Mouse (Mus musculus) kidney, postnatal 14 days (tissue): Measurements from ENCODE around the gene Cd69.
A peak's percentile ranks its signal among the peaks of the same experiment; 100 is the strongest.

Experiments
- DNase-seq: peaks from one replicate; pipeline ENCODE4 v3.0.0; 2022; ENCODE audit warnings: mixed read lengths

Cd69 gene

GRCm38 (mm10) chr6:129275220-129275619, at the start of gene Cd69:
Gene Cd69 (minus strand): TSS chr6:129275436.
- DNase-seq: no peak

DNA sequence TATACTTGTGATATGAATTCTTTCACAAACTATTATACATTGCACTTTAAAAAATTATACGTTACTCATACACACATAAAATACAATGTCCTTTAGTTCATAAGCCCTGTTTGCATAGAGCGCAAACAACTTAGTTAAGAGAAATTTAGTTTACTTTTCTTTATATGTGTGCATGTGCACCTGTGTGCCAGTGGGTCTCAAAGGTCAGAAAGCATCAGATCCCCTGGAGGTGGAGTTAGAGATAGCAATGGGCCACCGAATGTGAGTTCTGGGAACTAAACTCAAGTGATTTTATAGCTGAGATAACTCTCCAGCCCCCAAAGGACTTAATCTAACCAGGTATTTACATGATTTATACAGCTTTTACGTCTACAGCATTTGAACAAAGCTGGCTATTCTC, 44.1 kb upstream of the Cd69 start:
- DNase-seq: no peak

DNA sequence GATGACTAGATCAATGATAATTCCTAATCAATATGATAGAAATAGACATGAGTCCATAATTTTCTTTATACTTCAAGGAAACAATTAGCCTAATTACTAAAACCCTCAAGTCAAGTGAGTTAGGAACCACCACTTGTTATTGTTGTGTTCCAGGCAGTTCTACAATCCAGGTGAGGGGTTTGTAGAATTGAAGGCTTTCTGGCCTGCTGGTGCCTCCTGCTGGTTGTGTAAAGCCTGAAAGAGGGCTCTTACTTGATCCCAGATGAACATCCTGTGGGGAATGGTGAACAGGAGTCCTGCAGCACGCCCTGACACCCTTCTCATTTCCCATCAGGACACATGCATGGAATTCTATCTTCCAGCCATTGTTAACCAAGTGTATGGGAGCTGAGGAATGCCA, 43.2 kb upstream of the Cd69 start:
- DNase-seq: no peak

DNA sequence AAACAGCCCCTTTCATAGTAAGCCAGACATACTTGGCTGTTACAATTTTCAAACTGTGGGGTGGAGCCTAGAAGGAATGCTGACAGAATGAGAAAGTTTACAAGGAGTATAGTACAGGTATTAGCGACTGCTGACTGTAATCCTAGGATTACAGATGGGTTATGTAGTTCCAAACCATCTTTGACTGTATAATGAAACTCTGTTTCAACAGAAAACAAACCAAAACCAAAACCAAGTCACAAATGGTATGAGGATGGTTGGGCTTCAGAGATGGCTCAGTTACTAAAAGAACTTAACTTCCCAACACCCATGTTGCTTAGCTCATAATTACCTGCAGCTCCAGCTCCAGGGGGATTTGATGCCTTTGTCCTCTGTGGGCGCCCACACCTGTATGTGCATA, 41.2 kb upstream of the Cd69 start:
- no peak for DNase-seq

DNA sequence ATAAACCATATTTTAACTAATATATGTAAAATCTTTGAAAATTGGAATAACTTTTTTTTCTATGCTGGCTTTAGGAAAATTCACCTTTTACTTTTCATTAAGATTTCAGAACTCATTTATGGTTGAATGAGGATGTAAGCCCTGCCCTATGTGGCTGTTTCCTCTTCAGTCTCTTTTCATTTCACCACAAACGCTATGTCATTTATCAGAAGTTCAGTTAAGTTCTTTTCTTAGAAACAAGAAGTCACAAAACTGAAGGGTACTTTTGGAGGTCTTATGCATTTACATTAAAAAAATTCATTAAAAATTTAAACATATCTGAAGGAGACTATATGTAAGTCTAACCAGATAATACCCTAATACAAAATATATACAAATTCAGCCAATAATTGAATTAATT, 40.5 kb upstream of the Cd69 start:
- DNase-seq: no peak

DNA sequence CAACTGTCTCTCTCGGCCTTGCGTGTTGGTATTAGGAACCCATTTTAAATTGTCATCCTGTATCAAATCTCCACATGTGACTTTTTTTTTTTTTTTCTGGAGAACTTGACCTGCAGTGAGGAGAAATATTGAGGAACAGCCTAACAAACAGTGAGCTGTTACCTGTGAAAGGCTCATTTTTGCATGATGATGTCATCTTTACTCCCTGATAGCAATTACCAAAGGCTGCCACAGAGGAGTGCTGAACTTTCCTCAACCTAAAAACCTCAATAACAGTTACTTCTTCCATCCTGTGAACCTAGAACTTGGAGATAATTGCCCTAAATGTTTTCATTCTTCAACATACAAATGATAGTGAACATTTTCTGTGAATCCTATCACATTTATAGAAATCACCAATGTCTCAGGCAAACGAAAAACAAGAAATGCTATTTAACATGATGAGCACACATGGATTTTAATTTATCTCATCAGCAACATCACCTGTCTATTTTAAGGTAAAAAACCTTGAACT, 39.5 kb upstream of the Cd69 start:
- DNase-seq: no peak

DNA sequence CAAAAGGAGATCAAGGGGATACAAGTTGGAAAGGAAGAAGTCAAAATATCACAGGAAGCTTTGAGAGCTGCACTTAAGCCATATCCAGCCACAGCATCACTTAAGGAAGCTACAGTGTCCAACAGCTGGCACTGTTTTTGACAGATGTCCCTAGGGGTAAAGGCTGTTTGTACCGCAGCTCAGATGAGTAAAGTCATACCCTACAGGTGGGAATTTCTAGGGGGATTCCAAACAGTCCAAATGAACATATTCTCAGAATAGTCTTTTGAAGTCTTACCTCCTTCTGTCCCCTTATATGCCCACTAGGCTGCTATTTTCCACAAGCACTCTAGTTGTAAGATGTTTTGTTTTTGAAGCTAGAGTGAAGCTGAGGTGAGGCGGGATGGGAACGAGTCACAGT, 37.3 kb upstream of the Cd69 start:
- DNase-seq: no peak

DNA sequence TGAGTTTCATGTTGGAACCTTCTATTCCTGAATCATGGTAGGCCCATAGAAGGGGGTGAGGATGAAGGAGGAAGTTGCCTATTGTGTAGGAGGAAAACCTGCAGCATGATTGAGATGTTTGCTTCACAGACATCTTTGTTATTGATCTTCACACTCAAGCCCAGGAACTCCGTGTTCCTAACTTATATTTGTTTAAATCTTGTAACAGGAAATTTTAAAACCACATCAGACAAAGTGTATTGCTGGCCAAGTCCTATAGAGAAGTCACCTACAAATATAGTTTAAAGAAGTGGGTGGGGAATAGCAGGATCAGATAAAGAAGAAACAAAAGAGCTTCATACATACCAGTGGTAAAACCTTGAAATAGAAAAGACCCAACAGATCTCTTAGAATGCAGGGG, 28.9 kb upstream of the Cd69 start:
- no peak for DNase-seq

- DNase-seq: no peak
Observed at GRCm38 (mm10) chr6:129288708-129289107, 13.5 kb upstream of the Cd69 start.

DNA sequence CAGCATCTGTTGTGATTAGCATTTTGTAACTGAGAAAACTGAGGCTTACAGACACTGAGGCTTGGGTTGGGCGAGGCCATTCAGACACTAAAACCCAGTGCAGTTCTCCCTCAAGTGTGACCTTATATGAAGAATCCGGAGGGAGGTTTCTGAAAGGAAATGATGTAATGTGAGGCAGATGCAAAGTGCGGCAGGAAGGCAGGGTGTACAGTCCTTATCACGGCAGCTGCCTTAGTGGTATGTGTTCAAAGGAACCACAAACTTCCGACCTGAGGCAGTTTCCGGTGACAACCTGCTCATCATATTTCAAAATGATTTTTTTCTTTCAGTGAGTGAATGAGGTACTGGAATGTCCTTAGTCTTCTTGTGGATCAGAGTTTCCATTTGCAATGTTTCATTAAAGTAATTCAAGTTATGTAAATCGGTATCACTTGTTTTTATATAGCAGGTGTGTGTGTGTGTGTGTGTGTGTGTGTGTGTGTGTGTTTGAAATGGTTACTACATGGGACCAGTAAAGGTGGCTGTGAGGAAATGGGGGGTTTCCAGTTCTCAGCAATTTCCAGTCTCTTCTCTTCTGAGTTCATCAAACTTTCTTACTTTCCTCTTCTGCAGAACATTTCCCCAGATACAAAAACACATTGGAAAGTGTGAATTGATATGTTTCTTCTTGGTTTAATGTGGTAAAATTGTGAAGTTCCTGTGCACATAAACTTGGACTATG, 9.3 kb upstream of the Cd69 start:
- no peak for DNase-seq

GRCm38 (mm10) chr6:129283271-129283670, 8.0 kb upstream of the Cd69 start:
- DNase-seq: no peak

DNA sequence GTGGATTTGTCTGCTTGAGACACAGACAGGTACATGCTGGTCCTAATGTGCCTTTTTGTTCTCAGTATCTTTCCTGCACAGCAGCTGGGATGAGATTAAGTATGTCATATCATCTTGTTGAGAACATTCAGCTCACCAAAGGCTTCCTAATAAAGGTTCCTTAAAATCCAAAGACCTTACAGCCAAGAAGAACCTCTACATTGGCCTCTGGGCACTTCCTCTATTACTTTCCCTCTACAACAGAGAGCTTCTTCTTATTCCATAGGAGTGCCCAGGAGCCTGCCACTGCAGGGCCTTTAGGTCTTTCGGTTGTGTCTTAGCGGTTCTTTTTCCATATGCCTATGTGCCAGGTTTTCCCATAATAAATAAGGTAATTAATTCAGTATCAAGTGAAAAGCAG, 1.2 kb upstream of the Cd69 start:
- no peak for DNase-seq

GRCm38 (mm10) chr6:129275624-129276203, 478 bp upstream of the Cd69 start:
- no peak for DNase-seq

DNA sequence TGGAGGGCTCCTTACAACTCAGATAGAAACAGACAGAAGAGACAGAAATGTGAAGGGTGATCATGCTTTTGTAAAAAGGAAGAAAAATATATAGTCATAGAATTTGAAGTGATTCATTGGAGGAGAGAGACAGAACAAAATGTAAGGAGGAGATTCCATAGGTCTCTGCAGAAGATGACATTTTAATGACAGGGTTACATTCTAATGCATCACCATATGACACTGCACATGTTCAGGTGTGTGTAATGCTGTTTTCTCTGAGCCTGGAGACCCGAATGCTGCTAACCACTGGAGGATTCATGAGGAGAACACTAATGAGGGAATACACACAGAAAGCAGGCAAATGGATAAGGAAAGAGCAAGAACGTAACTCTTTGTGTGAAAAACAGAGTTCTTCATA, 760 bp downstream of the Cd69 start:
- DNase-seq: no peak

DNA sequence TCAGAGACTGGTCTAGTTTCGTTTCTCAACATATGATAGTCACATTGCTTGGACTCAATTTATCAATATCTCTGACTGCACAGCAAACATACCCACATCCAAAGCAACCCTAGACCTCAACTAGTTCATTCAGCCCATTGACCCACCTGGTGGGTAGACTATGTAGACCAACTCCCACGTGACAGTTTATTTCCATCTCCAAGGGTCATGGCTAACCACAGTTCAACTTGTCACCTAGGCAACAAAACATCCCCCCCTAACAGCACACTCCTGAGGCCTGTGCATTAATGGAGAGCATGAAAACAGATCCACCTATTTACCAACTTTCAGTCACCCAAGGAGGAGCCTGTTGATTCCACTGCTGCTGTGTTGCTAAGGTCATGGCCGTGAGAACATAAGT, 1.6 kb downstream of the Cd69 start:
- DNase-seq: no peak

GRCm38 (mm10) chr6:129266438-129267022, 8.7 kb downstream of the Cd69 start:
- no peak for DNase-seq

GRCm38 (mm10) chr6:129265821-129266220, 9.4 kb downstream of the Cd69 start:
- no peak for DNase-seq

DNA sequence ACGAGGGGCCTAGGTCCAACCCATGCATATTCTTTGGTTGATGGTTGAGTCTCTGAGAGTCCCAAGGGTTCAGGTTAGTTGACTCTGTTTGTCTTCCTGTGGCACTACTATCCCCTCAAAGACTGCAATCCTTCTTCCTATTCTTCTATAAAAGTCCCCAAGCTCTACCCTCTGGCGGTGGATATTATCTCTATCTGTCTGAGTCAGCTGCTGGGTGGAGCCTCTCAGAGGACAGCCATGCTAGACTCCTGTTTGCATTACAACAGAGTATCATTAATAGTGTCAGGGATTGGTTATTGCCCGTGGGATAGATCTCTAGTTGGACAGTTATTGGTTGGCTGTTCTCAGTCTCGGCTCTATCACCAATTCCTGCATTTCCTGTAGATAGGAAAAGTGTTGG, 14.3 kb downstream of the Cd69 start:
- DNase-seq: no peak

DNA sequence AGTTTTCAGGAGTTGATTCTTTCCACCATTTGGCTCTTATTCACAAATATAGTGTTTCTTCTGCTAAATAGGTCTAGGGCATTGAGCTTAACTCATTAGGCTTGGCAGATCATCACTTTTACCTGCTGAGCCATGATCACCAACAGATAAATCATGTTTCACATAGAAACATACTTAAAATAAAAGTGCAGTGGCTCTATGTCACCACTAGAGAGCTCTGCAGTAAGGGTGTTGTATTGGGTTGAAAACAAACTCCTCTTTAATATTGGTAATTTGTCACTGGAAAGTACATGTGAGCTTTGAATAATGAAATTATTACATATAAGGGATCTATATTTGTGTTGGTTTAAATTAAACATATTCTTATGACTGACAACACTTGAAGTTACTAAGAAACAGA, 15.2 kb downstream of the Cd69 start:
- DNase-seq: no peak

- DNase-seq: peak; percentile 32
Observed at GRCm38 (mm10) chr6:129256018-129256417, 19.2 kb downstream of the Cd69 start.

- peak; percentile 40 for DNase-seq
Observed at GRCm38 (mm10) chr6:129254949-129255602, 20.2 kb downstream of the Cd69 start.

DNA sequence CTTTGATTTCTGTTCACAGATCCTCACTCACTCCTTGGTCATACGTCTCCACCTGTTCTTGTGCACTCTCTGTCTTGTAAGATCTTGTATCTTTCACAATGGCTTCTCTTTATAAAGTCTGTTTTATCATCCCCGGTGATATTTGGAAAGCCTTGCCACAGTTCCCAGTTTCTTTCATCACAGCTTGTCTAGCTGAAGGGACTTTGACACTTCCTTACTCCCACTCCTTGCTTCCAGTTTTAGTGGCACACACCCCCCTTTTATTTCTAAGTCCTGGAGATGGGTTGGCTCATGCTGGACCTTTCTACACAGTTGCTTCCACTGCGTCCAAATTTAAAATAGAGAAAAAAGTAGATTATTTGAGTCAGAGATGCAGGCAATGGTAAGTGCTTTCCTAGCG, 20.9 kb downstream of the Cd69 start:
- DNase-seq: no peak

GRCm38 (mm10) chr6:129248243-129248642, 27.0 kb downstream of the Cd69 start:
- no peak for DNase-seq

GRCm38 (mm10) chr6:129246992-129247391, 28.2 kb downstream of the Cd69 start:
- no peak for DNase-seq
